Mouse (Mus musculus) spleen, postnatal 36 days (tissue): ENCODE measurements at regions not wholly inside any gene's neighbourhood (a gene's known extent, or its start where the extent isn't known, plus 50 kb on each side); places are given as distances from the start of the nearest gene placed in this dataset.
"Not testable (repeated sequence)": the region's sequence is repeated elsewhere in the genome, so short reads cannot be mapped to it uniquely, and the experiment has no call there.

Experiments used
- DNase-seq, 2 experiments: peaks; one replicate each; pipeline ENCODE4 v3.0.0; 2022; ENCODE audit warnings: low spot score in 2 of 2, mixed read lengths in 1 of 2

GRCm38 (mm10) chr5:100309807-100310165 is 106.2 kb downstream of the Sec31a start:
- DNase-seq, result no peak

GRCm38 (mm10) chr5:100309071-100309806 is 106.8 kb downstream of the Sec31a start:
- DNase-seq, result no peak

- no peak for DNase-seq
These were observed 111.6 kb downstream of the Sec31a start for GRCm38 (mm10) chr5:100304403-100304802.

GRCm38 (mm10) chr5:100302068-100302775 is 113.8 kb downstream of the Sec31a start:
- no peak for DNase-seq

GRCm38 (mm10) chr5:100299141-100299540 is 116.9 kb downstream of the Sec31a start:
- DNase-seq, result no peak

GRCm38 (mm10) chr5:100294189-100294588 is 121.8 kb downstream of the Sec31a start:
- no peak for DNase-seq

- no peak for DNase-seq
These were observed 120.6 kb upstream of the Tmem150c start for GRCm38 (mm10) chr5:100280215-100280614.

GRCm38 (mm10) chr5:100279474-100279873 is 119.9 kb upstream of the Tmem150c start:
- no peak for DNase-seq

GRCm38 (mm10) chr5:100274674-100275073 is 115.1 kb upstream of the Tmem150c start:
- DNase-seq, result no peak

- DNase-seq, result not testable (repeated sequence)
These were observed 112.4 kb upstream of the Tmem150c start for GRCm38 (mm10) chr5:100271975-100272374.

GRCm38 (mm10) chr5:100270841-100271686 is 111.5 kb upstream of the Tmem150c start:
- no peak for DNase-seq

- DNase-seq, result no peak
These were observed 108.7 kb upstream of the Tmem150c start for GRCm38 (mm10) chr5:100268111-100268878.

- DNase-seq, result no peak
These were observed 107.3 kb upstream of the Tmem150c start for GRCm38 (mm10) chr5:100266671-100267510.

GRCm38 (mm10) chr5:100259803-100260693 is 100.4 kb upstream of the Tmem150c start:
- DNase-seq, result no peak

- no peak for DNase-seq
These were observed 99.5 kb upstream of the Tmem150c start for GRCm38 (mm10) chr5:100258952-100259710.

GRCm38 (mm10) chr5:100255276-100255675 is 95.7 kb upstream of the Tmem150c start:
- DNase-seq, result no peak

GRCm38 (mm10) chr5:100252036-100252435 is 92.4 kb upstream of the Tmem150c start:
- DNase-seq, result no peak

GRCm38 (mm10) chr5:100249757-100250156 is 90.1 kb upstream of the Tmem150c start:
- no peak for DNase-seq

GRCm38 (mm10) chr5:100248611-100249010 is 89.0 kb upstream of the Tmem150c start:
- DNase-seq, result no peak
